24 mouse cellular contexts compared by ENCODE assay signal in genomic region chr2:166706526-166706925, GRCm38 (mm10). TPM values are rescaled to one million over a fixed set of nuclear protein-coding genes. Genes with fewer than 3 reads are reported as not detected.
A peak's percentile ranks its signal among the peaks of the same experiment; 100 is the strongest.
DNase-seq lines count a peak whose midpoint lies in the region; ATAC-seq and TF ChIP-seq lines count a peak whose summit lies in the region.
"Had no signal": no experiment of that assay in that cellular context is flagged by ENCODE, and none has a peak within 500 bp of the region (broad histone marks: within the 10 kb centered on the region; RNA-seq: fewer than 3 reads in every experiment).

No protein-coding gene starts in this region.

- H3K36me3 ChIP-seq in G1E (replicated peaks), result no peaks in the 10 kb centered on the region
- peaks cover 15% of the 10 kb centered on the region for H3K36me3 ChIP-seq in liver, embryonic 15.5 days (replicated peaks)
- H3K36me3 ChIP-seq in hindbrain, embryonic 14.5 days (replicated peaks; ENCODE audit: control insufficient read depth, insufficient read depth), result 0 out of 2 replicates have a peak, but pooled peaks cover 6% of the 10 kb centered on the region

- TF ChIP-seq CTCF in G1E (IDR thresholded peaks at IDR 0.05; ENCODE audit: low read depth, low read length), result no peak
- no peak for TF ChIP-seq CTCF in left cerebral cortex, adult 2 months (IDR thresholded peaks at IDR 0.05)

- H3K4me3 ChIP-seq in G1E (ENCODE audit: low read depth, low read length), result no peak overlapping the region
- peak overlapping the region; percentile 30 for H3K4me3 ChIP-seq in liver, embryonic 15.5 days (replicated peaks)
- no peak overlapping the region for H3K4me3 ChIP-seq in left cerebral cortex, adult 2 months
- H3K4me3 ChIP-seq in hindbrain, embryonic 14.5 days (replicated peaks; ENCODE audit: low read length), result no peak overlapping the region
- H3K4me3 ChIP-seq: hindbrain, embryonic 10.5 days; limb, embryonic 10.5 days; midbrain, embryonic 13.5 days; neural tube, embryonic 12.5 days had no signal

- H3K9me3 ChIP-seq in G1E (replicated peaks), result 0 out of 2 replicates have a peak, but pooled peaks cover 5% of the 10 kb centered on the region
- peaks cover 7% of the 10 kb centered on the region; the same call in 1 of the 2 replicates for H3K9me3 ChIP-seq in liver, embryonic 15.5 days (replicated peaks)
- H3K9me3 ChIP-seq in hindbrain, embryonic 14.5 days (ENCODE audit: control insufficient read depth, low read length), result no peaks in the 10 kb centered on the region; the same call in 1 of the 2 replicates
- H3K9me3 ChIP-seq: limb, embryonic 10.5 days; midbrain, embryonic 13.5 days had no signal

- H3K9ac ChIP-seq in liver, embryonic 15.5 days, result peak overlapping the region; percentile 52
- no peak overlapping the region for H3K9ac ChIP-seq in hindbrain, embryonic 14.5 days
- H3K9ac ChIP-seq: midbrain, embryonic 13.5 days; neural tube, embryonic 12.5 days had no signal

- H3K27ac ChIP-seq in liver, embryonic 15.5 days (replicated peaks), result peak overlapping the region; percentile 91
- no peak overlapping the region for H3K27ac ChIP-seq in left cerebral cortex, adult 2 months
- H3K27ac ChIP-seq in hindbrain, embryonic 14.5 days, result no peak overlapping the region
- H3K27ac ChIP-seq: hindbrain, embryonic 10.5 days; limb, embryonic 10.5 days; midbrain, embryonic 13.5 days; neural tube, embryonic 12.5 days had no signal

- H3K4me1 ChIP-seq in G1E (ENCODE audit: insufficient read depth, low read depth, low read length), result peaks cover 6% of the 10 kb centered on the region; the same call in 1 of the 2 replicates
- peaks cover 99% of the 10 kb centered on the region for H3K4me1 ChIP-seq in liver, embryonic 15.5 days (replicated peaks)
- H3K4me1 ChIP-seq in hindbrain, embryonic 14.5 days (replicated peaks; ENCODE audit: control insufficient read depth, insufficient read depth, low read length), result peaks cover 14% of the 10 kb centered on the region; the same call in 1 of the 2 replicates

- intact Hi-C loops in left cerebral cortex, adult 2 months (cut with DNase I), result no loop called here

- WGBS in liver, embryonic 15.5 days (ENCODE audit: insufficient replicate concordance), result 19% methylated on average over 2 of the region's 2 CpGs
- WGBS in hindbrain, embryonic 14.5 days, result 70% methylated on average over 2 of the region's 2 CpGs

- DNase-seq in G1E (ENCODE audit: low spot score), result no peak
- DNase-seq in MEL-GATA-1-ER (ENCODE audit: extremely low read depth, low read depth), result peak; percentile 51
- DNase-seq in left cerebral cortex, adult 2 months (ENCODE audit: extremely low spot score in 1 of 2, low spot score in 2 of 2), result no peak
- DNase-seq in thymus, postnatal 36 days, result no peak
- no peak for DNase-seq in lung, postnatal 14 days
- DNase-seq in hindbrain, embryonic 14.5 days (ENCODE audit: low spot score), result no peak
- DNase-seq: adrenal gland, postnatal 10 days; cerebellum, adult 11-12 months; cerebellum, postnatal 25 days; gastrocnemius, postnatal 36 days; kidney, adult 9 months; kidney, postnatal 25 days; lung, adult 18-20 months; lung, postnatal 4 days; spleen, adult 18-20 months; thymus, postnatal 4 days had no signal

- H3K27me3 ChIP-seq in G1E (ENCODE audit: insufficient read depth, low read length), result peaks cover 5% of the 10 kb centered on the region; the same call in 1 of the 2 replicates
- H3K27me3 ChIP-seq in liver, embryonic 15.5 days, result peaks cover under 1% of the 10 kb centered on the region; the same call in 1 of the 2 replicates
- H3K27me3 ChIP-seq in hindbrain, embryonic 14.5 days (ENCODE audit: control insufficient read depth, insufficient read depth, low read length), result no peaks in the 10 kb centered on the region
- H3K27me3 ChIP-seq: neural tube, embryonic 12.5 days; Patski had no signal

- ATAC-seq in G1E (ENCODE audit: extremely low read depth, insufficient number of reproducible peaks, low FRiP score, poor library complexity, severe bottlenecking), result peak; percentile 32; the same call in 1 of the 2 replicates
- ATAC-seq in erythroid progenitor cell, adult 5-6 weeks (replicated peaks; ENCODE audit: low FRiP score, poor library complexity, severe bottlenecking), result peak; percentile 70
- peak; percentile 77 for ATAC-seq in liver, embryonic 15.5 days (ENCODE audit: insufficient read depth)
- ATAC-seq in hindbrain, embryonic 14.5 days (ENCODE audit: low FRiP score), result no peak
- ATAC-seq: forebrain, embryonic 16.5 days; midbrain, embryonic 13.5 days; Patski had no signal

- H3K4me2 ChIP-seq in liver, embryonic 15.5 days, result peak overlapping the region; percentile 68
- H3K4me2 ChIP-seq in hindbrain, embryonic 14.5 days (replicated peaks), result no peak overlapping the region
- H3K4me2 ChIP-seq: midbrain, embryonic 13.5 days; neural tube, embryonic 12.5 days had no signal

RNA-seq across cellular contexts. Expression of gene Prex1, which starts 7.1 kb away (rescaled TPM):
- total RNA-seq in G1E (2014; fragmentation: Nextera tagmentation) (18.7 and 21.6 TPM in 2 replicates), G1E (2017) (3.8 and 4.0 TPM in 2 replicates)
- polyA plus RNA-seq in G1E (2012), result 5.0 and 5.9 TPM in 2 replicates
- total RNA-seq in erythroid progenitor cell, adult 5-6 weeks (2015; ENCODE audit: low replicate concordance), result 24.9 and 86.4 TPM in 2 replicates
- total RNA-seq in erythroid progenitor cell, adult 5-6 weeks (2017; ENCODE audit: low replicate concordance), result 60.8 and 88.9 TPM in 2 replicates
- polyA plus RNA-seq in liver, embryonic 15.5 days (2015; fragmentation: Nextera tagmentation; extraction: Ambion mirVana), result 13.7 TPM in 2 replicates
- 100 to 1,000 TPM; 110 to 115 TPM for total RNA-seq in left cerebral cortex, adult 2 months (2021)
- 27.3 and 28.8 TPM in 2 replicates for polyA plus RNA-seq in hindbrain, embryonic 14.5 days (2014; fragmentation: Nextera tagmentation; extraction: Ambion mirVana)
